Mouse (Mus musculus): Measurements from ENCODE around the gene Prrt3.

The Prrt3 gene

DNA sequence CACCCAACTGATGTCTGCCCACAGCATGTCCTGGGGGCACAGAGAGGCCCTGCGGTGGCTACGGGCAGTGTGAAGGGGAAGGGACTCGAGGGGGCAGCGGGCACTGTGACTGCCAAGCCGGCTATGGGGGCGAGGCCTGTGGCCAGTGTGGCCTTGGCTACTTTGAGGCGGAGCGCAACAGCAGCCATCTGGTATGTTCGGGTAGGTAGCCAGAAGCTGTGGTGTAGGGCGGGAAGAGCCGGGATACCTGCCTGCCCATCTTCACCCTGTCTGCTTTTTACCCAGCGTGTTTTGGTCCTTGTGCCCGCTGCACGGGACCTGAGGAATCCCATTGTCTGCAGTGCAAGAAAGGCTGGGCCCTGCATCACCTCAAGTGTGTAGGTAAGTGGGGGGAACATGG lies 12.3 kb downstream of the Prrt3 start:
- DNase-seq (ENCODE audit: low spot score in 2 of 2): no peak

DNA sequence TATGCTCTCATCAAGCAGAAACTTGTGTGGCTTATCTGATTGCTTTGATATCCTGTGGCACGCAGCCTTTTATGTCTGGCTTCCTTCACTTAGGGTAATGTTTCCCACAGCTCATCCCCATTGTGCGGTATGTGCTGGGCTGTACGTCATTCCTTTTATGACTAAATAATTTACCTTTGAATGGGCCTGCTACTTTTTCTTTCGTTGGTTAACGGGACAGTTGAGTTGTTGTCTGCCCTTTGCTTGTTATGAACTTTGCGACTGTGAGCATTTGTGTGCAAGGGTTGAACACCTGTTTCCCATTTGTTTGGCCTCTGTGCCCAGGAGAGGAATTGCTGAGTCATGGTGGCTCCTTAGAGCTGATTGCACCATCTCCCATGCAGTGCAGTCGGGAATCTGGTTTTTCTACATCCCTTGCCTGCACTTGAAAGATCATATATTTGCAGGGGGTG lies 14.6 kb downstream of the Prrt3 start:
- peak; percentile 43 to 63 for DNase-seq (ENCODE audit: low spot score in 2 of 2)

DNA sequence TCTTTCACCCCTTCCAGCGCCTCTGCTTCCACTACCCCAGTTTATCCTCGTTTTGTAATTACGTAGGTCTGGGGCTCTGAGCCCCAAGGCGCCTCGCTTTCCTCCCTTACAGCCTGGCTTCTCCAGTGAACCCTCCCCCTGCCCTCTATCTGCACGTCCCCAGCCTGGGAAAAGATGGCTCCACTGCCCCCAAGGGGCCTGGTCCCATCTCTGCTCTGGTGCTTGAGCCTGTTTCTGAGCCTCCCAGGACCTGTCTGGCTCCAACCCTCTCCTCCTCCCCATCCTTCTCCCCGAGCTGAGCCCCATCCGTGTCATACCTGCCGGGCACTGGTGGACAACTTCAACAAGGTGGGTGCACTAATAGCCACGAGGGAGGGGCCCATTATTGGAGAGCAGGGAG lies 18.0 kb downstream of the Prrt3 start:
- DNase-seq (ENCODE audit: low spot score in 2 of 2): no peak

DNA sequence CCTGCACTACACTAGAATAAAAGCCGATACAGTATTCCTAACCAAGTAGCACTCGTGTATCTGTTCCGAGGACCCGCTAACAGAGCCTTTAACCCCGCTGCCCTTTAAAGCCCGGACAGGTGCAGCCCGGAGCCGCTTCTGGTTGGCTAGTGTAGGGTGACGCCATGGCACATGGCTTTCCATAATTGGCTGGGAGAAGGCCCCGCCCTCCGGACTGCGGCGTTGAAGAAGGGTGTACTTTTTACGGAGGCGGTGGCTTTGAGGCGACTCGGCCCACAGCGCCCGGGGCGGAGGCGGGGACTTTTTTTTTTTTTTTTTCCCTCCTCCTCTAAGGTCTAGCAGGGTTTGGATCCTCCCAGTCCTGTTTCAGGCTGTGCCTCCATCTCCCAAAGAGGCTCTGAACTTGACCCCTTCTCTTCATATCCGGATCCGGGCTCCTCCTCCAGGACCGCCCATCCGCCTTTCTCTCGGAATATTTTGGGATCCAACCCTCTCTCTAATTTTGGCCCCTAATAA lies 18.6 kb downstream of the Prrt3 start, which contains the start of gene Creld1:
Gene Creld1 (plus strand): TSS at position 198 of the 516 bp plus-strand sequence.
- peak; percentile 91 to 97 for DNase-seq (ENCODE audit: low spot score in 2 of 2)

DNA sequence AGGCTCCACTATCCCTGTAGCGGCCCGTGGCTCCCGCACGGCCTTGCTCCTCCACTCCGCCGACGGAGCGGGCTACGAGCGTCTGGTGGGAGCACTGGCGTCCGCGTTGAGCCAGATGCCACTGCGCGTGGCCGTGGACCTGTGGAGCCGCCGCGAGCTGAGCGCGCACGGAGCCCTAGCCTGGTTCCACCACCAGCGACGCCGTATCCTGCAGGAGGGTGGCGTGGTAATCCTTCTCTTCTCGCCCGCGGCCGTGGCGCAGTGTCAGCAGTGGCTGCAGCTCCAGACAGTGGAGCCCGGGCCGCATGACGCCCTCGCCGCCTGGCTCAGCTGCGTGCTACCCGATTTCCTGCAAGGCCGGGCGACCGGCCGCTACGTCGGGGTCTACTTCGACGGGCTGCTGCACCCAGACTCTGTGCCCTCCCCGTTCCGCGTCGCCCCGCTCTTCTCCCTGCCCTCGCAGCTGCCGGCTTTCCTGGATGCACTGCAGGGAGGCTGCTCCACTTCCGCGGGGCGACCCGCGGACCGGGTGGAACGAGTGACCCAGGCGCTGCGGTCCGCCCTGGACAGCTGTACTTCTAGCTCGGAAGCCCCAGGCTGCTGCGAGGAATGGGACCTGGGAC lies 19.1 kb downstream of the Prrt3 start:
- no peak for DNase-seq (ENCODE audit: low spot score in 2 of 2)

DNA sequence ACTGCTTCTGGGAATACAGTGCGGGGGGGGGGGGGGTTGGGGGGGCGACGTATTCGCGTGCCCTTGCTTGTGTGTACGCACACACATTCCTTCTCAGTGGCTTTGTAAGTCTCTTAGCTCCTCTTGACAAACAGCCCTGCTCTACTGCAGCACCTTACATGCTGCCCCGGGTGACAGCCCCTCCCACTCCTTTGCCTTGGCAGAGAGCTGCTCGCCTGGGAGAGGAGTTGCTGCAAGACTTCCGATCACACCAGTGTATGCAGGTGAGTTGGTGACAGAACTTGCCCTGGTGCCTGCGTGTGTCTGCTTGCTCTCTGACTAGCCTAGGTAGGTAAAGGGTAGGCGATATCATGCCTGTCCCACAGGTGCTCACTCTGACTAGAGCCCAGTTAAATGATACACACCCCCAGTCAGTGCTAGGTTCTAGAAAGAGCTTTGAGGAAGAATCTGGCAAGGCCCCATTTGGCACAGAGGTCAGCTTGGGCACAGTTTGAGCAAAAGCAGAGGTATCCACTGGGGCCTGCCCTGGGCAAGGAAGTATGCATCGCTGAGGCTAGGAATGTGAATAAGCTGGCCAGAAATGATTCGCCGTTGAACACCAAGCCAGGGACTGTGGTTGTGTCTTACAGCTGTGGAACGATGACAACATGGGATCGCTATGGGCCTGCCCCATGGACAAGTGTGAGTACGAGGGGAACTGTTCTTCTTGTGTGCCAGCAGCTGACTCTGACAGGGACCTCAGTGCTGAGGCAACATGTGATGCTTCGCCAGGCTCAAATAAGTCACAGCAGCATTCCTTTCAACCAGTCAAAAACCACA lies 21.0 kb downstream of the Prrt3 start:
- DNase-seq (ENCODE audit: low spot score in 2 of 2): peak; percentile 75 to 85

DNA sequence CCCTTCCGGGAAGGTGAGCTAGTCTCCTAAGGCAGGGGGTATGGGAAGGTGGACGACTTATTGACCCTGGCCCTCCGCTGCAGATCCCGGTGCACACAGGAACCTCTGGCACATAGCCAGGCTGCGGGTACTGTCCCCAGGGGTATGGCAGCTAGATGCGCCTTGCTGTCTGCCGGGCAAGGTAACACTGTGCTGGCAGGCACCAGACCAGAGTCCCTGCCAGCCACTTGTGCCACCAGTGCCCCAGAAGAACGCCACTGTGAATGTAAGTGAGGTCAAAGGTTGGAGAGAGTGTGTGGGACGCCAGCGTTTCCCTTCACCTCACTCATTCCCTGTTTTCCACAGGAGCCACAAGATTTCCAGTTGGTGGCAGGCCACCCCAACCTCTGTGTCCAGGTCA lies 22.8 kb downstream of the Prrt3 start:
- DNase-seq (ENCODE audit: low spot score in 2 of 2): no peak

DNA sequence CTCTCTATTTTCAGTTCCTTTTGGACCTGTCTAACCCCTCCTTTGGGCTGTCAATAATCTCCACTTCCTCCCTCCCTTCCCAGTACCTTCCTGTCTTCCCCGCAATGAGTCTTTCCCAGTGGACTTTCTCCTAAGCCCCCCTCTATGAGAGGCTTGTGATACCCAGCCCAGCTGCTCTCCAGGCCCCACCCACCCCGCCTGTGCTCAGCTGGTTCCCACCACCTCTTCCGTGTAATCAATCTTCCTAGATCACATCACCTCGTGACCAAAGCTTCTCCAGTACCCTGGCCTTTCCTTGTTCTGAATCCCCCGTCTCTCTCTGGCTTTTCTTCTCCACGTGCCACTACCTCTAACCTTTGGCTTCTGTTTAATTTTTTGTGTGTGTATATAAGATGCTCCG lies 24.4 kb downstream of the Prrt3 start:
- no peak for DNase-seq (ENCODE audit: low spot score in 2 of 2)

DNA sequence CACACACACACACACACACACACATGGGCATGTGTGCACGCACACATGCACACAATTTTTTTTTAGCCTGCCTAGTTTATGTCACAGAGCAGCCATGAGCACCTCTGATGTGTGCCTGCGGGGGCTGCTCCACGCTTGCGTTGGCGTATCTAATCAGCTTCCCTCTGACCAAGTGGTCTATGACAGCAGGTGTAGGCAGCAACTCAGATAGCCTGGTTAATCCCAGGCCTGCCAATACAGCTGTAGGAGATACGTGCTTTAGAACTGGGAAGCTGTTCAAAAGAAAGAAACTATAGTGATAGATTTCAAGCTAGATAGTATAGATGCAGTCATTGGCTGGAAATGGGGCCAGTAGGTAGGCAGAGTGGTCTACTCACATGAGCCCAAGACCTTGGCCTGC lies 28.0 kb downstream of the Prrt3 start:
- no peak for DNase-seq (ENCODE audit: low spot score in 2 of 2)

DNA sequence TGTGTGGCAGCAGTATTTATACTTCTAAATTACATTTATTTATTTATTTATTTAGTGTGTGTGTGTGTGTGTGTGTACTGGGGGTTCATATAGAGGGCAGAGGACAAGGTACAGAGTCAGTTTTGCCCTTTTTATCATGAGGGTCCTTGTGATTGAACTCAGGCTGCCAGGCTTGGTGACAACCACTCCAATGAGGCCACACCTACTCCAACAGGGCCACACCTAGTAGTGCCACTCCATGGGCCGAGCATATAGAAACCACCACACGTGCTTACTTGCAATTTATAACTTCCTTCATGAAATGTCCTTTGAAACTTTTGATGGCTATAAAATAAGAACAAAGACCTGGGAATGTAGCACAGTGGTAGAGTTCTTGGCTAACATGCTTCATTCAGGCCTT lies 28.5 kb downstream of the Prrt3 start:
- no peak for DNase-seq (ENCODE audit: low spot score in 2 of 2)

DNA sequence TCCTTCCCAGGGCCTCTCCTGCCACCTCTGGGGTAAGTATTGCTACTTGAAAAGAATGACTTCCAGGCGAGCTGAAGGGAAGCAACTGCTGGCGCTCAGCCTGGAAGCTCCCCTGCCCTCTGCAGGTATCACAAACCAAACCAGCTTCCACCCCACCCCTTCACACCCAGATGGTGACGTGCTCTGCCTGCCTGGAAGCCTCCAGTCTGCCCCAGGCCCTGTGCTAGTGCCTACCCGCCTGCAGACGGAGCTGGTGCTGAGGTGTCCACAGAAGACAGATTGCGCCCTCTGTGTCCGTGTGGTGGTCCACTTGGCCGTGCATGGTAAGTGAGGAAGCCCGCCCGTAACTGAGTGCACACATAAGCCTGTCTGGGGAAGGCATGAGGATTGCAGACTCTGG lies 29.7 kb downstream of the Prrt3 start:
- DNase-seq (ENCODE audit: low spot score in 2 of 2): peak in 1 of 2 experiments; percentile 44

DNA sequence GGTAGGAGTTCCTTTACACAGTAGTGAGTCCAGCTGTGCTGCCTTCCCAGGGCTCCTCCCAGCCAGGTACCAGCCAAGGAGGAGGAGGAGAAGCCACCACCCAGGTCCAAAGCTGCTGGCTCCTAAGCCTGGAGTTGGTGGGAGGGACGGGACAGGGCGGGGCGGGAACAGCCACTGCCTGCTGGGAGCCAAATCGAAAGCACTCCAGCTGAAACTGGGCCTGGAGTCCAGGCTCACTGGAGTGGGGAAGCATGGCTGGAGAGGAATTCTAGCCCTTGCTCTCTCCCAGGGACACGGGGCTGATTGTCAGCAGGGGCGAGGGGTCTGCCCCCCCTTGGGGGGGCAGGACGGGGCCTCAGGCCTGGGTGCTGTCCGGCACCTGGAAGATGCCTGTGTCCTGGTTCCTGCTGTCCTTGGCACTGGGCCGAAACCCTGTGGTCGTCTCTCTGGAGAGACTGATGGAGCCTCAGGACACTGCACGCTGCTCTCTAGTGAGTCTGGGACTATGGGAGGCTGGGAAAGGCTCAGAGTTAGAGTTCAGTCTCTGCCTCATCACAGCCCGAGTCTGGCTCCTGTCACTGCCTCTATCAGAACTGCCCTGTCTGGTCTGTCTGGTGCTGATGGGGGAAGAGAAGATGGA lies 30.3 kb downstream of the Prrt3 start, which contains the start of gene Il17rc:
Gene Il17rc (plus strand): TSS at position 131 of the 640 bp plus-strand sequence.
- peak in 1 of 2 experiments; percentile 73 for DNase-seq (ENCODE audit: low spot score in 2 of 2)

DNA sequence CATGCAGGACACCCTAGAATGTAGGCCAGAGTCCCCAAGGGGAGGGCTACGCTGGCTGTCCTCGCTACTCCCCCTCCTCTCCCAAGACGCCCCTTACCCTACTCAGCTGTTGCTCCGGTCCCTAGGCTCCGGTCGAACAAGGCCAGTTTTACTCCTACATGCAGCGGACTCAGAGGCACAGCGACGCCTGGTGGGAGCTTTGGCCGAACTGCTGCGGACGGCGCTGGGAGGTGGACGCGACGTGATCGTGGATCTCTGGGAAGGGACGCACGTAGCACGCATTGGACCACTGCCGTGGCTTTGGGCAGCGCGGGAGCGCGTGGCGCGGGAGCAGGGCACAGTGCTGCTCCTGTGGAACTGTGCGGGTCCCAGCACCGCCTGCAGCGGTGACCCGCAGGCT lies 32.3 kb downstream of the Prrt3 start:
- DNase-seq (ENCODE audit: low spot score in 2 of 2): peak in 1 of 2 experiments; percentile 81

DNA sequence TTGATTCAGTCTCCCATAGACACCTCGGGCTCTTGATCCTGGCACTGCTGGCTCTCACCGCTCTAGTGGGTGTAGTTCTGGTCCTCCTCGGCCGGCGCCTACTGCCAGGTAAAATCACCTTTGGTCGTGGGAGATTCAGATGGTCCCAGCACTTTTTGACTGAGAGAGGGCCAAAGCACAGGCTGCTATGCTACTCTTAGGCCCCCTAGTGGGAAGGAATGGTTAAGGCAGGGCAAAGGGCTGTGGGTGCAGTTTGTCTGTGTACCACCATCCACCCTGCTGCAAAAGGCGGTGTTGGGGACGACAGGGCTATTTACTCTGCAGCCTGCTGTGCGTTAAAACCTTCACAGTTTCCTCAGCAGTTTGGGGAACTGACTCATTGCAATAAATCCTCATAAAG lies 32.7 kb downstream of the Prrt3 start:
- peak in 1 of 2 experiments; percentile 71 for DNase-seq (ENCODE audit: low spot score in 2 of 2)

DNA sequence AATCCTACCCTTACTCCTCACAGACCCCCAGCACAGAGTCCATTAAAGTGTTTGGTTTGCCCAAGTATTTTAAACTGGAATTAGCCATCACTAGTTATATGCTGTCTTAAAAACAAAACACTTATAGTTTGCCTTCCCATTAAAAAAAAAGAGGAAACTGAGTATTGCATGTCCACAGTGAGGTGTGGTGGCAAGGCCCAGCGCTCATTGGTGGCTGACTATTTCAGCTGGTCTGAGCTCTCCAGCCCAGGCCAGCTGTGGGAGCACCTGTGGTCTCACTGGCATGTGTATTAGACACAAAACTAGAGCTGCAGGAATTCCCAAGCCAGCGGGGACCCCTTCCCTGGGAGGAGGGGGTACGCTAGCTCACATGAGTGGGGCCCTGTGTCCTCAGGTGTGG lies 33.2 kb downstream of the Prrt3 start:
- no peak for DNase-seq (ENCODE audit: low spot score in 2 of 2)

DNA sequence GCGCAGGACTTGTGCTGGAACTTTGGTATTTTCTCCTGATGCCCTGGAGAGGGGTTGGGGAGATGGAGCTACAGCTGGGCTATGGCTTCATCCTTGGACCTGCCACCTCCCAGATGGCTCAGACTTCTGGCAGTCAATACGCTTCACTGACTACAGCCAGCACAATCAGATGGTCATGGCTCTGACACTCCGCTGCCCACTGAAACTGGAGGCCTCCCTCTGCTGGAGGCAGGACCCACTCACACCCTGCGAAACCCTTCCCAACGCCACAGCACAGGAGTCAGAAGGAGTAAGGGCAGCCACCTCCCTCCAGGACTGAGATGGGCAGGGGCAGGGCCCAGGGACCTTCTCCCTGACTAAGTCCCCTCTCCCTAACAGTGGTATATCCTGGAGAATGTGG lies 36.1 kb downstream of the Prrt3 start:
- DNase-seq (ENCODE audit: low spot score in 2 of 2): no peak

DNA sequence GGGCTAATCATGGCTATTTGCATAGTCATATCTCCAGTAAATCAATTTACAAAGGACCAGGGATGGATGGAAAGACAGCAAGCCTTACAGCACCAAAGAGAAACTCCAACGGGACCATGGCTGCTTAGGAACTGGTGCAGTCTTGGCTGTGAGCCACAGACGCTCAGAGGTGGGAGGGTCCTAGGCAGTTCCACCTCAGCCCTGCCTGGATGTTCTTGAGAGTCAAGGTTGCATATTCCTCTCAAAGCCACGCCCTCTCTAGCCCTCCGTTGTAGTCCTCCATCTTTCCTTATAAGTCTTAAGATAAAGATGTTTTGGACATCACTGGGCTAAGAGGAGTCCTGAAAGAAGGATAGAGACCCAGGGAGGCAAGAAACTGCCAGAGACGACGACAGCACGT lies 37.7 kb downstream of the Prrt3 start:
- DNase-seq (ENCODE audit: low spot score in 2 of 2): no peak

DNA sequence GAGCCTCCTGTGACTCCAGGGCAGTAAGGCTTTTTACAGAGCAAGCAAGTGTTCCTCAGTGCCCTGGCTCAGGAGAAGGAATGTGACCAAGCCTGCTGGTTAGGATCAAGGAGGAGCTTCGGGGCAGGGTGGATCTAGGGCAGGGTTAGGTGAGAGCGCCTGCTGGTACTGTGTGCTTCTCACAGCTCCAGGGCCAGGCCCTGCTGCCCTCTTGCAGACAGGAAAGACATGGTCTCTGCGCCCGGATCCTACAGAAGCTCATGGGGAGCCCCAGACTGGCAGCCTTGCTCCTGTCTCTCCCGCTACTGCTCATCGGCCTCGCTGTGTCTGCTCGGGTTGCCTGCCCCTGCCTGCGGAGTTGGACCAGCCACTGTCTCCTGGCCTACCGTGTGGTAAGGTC lies 43.1 kb downstream of the Prrt3 start:
- DNase-seq (ENCODE audit: low spot score in 2 of 2): peak; percentile 75 to 77

DNA sequence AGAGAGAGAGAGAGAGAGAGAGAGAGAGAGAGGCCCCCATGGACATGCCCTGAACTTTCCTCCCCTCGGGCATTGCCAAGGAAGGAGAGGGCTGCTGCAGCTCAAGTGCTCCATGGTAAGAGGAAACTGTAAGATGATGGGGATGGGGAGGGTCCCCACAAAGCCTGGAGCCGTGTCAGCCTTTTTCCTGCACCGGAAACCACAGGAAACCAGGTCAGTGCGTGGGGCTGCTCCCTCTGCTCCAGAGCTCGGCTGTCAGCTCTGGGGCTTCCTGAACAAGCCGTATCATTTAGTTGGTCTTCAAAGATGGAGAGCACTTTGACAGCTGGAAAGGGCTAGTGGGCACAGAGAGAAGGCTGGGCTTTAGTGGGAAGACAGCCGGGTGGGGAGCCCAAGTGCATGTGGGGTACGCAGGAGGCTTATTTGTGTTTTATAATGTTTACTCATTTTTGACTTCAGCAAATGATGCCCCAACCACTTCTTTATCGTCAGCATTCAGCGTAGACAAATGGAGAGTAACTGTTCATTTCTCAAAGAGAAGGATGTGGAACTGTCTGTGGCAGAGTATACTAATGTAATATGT lies 43.7 kb downstream of the Prrt3 start, which contains the start of gene Il17re:
Gene Il17re (plus strand): TSS at position 533 of the 583 bp plus-strand sequence.
- DNase-seq (ENCODE audit: low spot score in 2 of 2): no peak

DNA sequence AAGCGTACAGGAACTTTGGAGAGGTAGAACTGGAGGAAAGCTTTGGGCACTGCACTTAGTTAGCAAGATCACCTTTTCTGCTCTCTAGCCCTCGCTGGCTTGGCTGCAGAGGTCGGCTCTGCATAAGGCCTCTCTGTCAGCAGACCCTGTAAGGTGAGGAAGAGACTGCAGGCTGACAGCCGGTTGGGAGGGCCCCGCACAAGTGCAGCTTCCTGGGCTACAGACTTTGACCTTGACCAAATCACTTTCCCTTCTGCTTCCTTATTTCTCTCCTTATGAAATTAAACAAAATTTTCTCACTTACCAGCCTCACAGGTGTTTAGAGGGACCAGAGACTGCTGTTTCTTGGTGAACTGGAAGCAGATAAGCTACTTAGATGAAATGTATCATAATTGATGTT lies 46.7 kb downstream of the Prrt3 start:
- no peak for DNase-seq (ENCODE audit: low spot score in 2 of 2)

DNA sequence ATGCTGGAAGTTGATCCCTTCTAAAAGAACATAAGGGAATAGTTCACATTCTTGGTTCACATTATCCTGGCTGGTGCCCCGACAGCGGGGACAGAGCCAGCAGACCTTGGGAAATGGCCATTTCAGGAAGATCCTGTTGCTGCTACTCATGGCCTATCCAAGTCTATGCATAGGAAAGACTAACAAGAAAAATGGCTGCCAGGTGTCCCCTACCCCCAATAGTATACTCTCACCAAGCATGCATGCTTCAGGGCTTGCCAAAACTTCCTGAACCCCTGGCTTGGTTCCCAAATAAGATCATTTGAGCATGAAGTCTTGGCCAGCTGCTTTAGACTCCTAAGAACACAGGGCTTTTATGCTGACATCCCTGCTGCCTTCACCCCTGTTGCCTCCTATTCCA lies 49.9 kb downstream of the Prrt3 start:
- no peak for DNase-seq (ENCODE audit: low spot score in 2 of 2)

DNA sequence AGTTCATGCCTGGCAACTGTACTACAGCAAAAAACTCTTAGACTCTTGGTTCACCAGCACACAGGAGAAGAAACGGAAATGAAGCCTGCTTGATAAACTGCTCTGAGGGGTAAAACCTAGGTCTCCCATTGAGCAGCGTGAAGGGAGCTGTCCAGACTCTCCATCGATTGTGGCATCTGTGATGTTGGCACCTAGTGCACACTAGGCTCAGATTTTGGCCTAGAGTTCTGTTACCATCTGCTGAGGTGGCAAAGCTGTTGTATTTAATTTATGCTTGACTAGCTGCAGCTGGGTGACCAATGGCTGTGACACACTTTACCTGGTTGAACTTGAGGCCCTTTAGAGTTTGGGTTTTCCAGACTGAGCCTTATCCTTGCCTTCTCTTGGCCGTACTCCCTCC lies 54.1 kb downstream of the Prrt3 start:
- DNase-seq (ENCODE audit: low spot score in 2 of 2): no peak

Data from urinary bladder, postnatal 36 days (tissue).